Mouse (Mus musculus): ENCODE measurements at regions not wholly inside any gene's neighbourhood (a gene's known extent, or its start where the extent isn't known, plus 50 kb on each side); places are given as distances from the start of the nearest gene placed in this dataset.

- no peaks in the 10 kb centered on the region for H3K36me3 ChIP-seq (ENCODE audit: control insufficient read depth, insufficient read depth)
- 51% methylated on average over 2 of the region's 2 CpGs for WGBS
- ATAC-seq: peak; percentile 64
- peaks cover 3% of the 10 kb centered on the region; the same call in 1 of the 2 replicates for H3K4me1 ChIP-seq (replicated peaks; ENCODE audit: control insufficient read depth, insufficient read depth, low read length)
- H3K9me3 ChIP-seq (ENCODE audit: control insufficient read depth, low read length): no peaks in the 10 kb centered on the region
- H3K4me3 ChIP-seq (replicated peaks; ENCODE audit: low read length): no peak overlapping the region
- H3K4me2 ChIP-seq (ENCODE audit: low read length): no peak overlapping the region
- no peak overlapping the region for H3K27ac ChIP-seq (ENCODE audit: low read length)
- H3K27me3 ChIP-seq (replicated peaks; ENCODE audit: control insufficient read depth, insufficient read depth, low read length): no peaks in the 10 kb centered on the region
- H3K9ac ChIP-seq (replicated peaks; ENCODE audit: low read depth, low read length): no peak overlapping the region
Observed at GRCm38 (mm10) chr6:27029008-27029407, 1106.0 kb downstream of the Grm8 start.

- Histone ChIP-seq H3K9me3 (ENCODE audit: control insufficient read depth, low read length) (no peaks in the 10 kb centered on the region), H3K36me3 (ENCODE audit: control insufficient read depth, insufficient read depth) (no peaks in the 10 kb centered on the region), H3K9ac (replicated peaks; ENCODE audit: low read depth, low read length) (no peak overlapping the region), H3K4me2 (ENCODE audit: low read length) (no peak overlapping the region), H3K27ac (ENCODE audit: low read length) (no peak overlapping the region), H3K4me1 (replicated peaks; ENCODE audit: control insufficient read depth, insufficient read depth, low read length) (peaks cover 3% of the 10 kb centered on the region; the same call in 1 of the 2 replicates), H3K27me3 (replicated peaks; ENCODE audit: control insufficient read depth, insufficient read depth, low read length) (no peaks in the 10 kb centered on the region), H3K4me3 (replicated peaks; ENCODE audit: low read length) (no peak overlapping the region)
- 31% methylated on average over 2 of the region's 2 CpGs for WGBS
- ATAC-seq: peak; percentile 57; the same call in 1 of the 2 replicates
Observed at GRCm38 (mm10) chr6:27028377-27028776, 1106.6 kb downstream of the Grm8 start.

GRCm38 (mm10) chr6:27021697-27022096, 1113.3 kb downstream of the Grm8 start:
- Histone ChIP-seq H3K4me2 (ENCODE audit: low read length) (no peak overlapping the region), H3K9me3 (ENCODE audit: control insufficient read depth, low read length) (no peaks in the 10 kb centered on the region), H3K36me3 (ENCODE audit: control insufficient read depth, insufficient read depth) (no peaks in the 10 kb centered on the region), H3K4me3 (replicated peaks; ENCODE audit: low read length) (no peak overlapping the region), H3K27ac (ENCODE audit: low read length) (no peak overlapping the region), H3K9ac (replicated peaks; ENCODE audit: low read depth, low read length) (no peak overlapping the region), H3K4me1 (replicated peaks; ENCODE audit: control insufficient read depth, insufficient read depth, low read length) (no peaks in the 10 kb centered on the region), H3K27me3 (replicated peaks; ENCODE audit: control insufficient read depth, insufficient read depth, low read length) (no peaks in the 10 kb centered on the region)
- no peak for ATAC-seq
- WGBS: 86% methylated on average over 2 of the region's 2 CpGs

- no peak overlapping the region for H3K4me2 ChIP-seq (ENCODE audit: low read length)
- H3K4me3 ChIP-seq (replicated peaks; ENCODE audit: low read length): no peak overlapping the region
- no peaks in the 10 kb centered on the region for H3K9me3 ChIP-seq (ENCODE audit: control insufficient read depth, low read length)
- H3K36me3 ChIP-seq (ENCODE audit: control insufficient read depth, insufficient read depth): no peaks in the 10 kb centered on the region
- no peak overlapping the region for H3K9ac ChIP-seq (replicated peaks; ENCODE audit: low read depth, low read length)
- no peaks in the 10 kb centered on the region for H3K4me1 ChIP-seq (replicated peaks; ENCODE audit: control insufficient read depth, insufficient read depth, low read length)
- H3K27me3 ChIP-seq (replicated peaks; ENCODE audit: control insufficient read depth, insufficient read depth, low read length): no peaks in the 10 kb centered on the region
- no peak overlapping the region for H3K27ac ChIP-seq (ENCODE audit: low read length)
- ATAC-seq: no peak
Observed at GRCm38 (mm10) chr6:27014475-27014874, 1120.5 kb downstream of the Grm8 start.

- H3K4me3 ChIP-seq (replicated peaks; ENCODE audit: low read length): no peak overlapping the region
- peak; percentile 88 for ATAC-seq
- 33% methylated on average over 3 of the region's 3 CpGs for WGBS
- no peak overlapping the region for H3K9ac ChIP-seq (replicated peaks; ENCODE audit: low read depth, low read length)
- H3K4me2 ChIP-seq (ENCODE audit: low read length): no peak overlapping the region
- H3K4me1 ChIP-seq (replicated peaks; ENCODE audit: control insufficient read depth, insufficient read depth, low read length): 0 out of 2 replicates have a peak, but pooled peaks cover 2% of the 10 kb centered on the region
- H3K9me3 ChIP-seq (ENCODE audit: control insufficient read depth, low read length): no peaks in the 10 kb centered on the region
- no peaks in the 10 kb centered on the region for H3K27me3 ChIP-seq (replicated peaks; ENCODE audit: control insufficient read depth, insufficient read depth, low read length)
- no peak overlapping the region for H3K27ac ChIP-seq (ENCODE audit: low read length)
- no peaks in the 10 kb centered on the region for H3K36me3 ChIP-seq (ENCODE audit: control insufficient read depth, insufficient read depth)
Observed at GRCm38 (mm10) chr6:26976613-26977012, 1158.4 kb downstream of the Grm8 start.

- Histone ChIP-seq H3K9ac (replicated peaks; ENCODE audit: low read depth, low read length) (no peak overlapping the region), H3K4me3 (replicated peaks; ENCODE audit: low read length) (no peak overlapping the region), H3K4me2 (ENCODE audit: low read length) (no peak overlapping the region), H3K36me3 (ENCODE audit: control insufficient read depth, insufficient read depth) (no peaks in the 10 kb centered on the region), H3K27ac (ENCODE audit: low read length) (no peak overlapping the region), H3K4me1 (replicated peaks; ENCODE audit: control insufficient read depth, insufficient read depth, low read length) (no peaks in the 10 kb centered on the region), H3K27me3 (replicated peaks; ENCODE audit: control insufficient read depth, insufficient read depth, low read length) (no peaks in the 10 kb centered on the region), H3K9me3 (ENCODE audit: control insufficient read depth, low read length) (no peaks in the 10 kb centered on the region)
- no peak for ATAC-seq
- 4% methylated on average over 1 of the region's 1 CpGs for WGBS
Observed at GRCm38 (mm10) chr6:26949166-26949565, 1140.1 kb upstream of the Pot1a start.

All from forebrain, embryonic 16.5 days (tissue).